Mouse (Mus musculus): ENCODE results near the gene Slc35g3. TPM values are rescaled to one million over a fixed set of nuclear protein-coding genes. Genes with fewer than 3 reads are reported as not detected.
A peak's percentile ranks its signal among the peaks of the same experiment; 100 is the strongest.
"Not testable (repeated sequence)": the region's sequence is repeated elsewhere in the genome, so short reads cannot be mapped to it uniquely, and the experiment has no call there.

Gene Slc35g3
- total RNA-seq, 2 experiments from 2014 or later = not detected

DNA sequence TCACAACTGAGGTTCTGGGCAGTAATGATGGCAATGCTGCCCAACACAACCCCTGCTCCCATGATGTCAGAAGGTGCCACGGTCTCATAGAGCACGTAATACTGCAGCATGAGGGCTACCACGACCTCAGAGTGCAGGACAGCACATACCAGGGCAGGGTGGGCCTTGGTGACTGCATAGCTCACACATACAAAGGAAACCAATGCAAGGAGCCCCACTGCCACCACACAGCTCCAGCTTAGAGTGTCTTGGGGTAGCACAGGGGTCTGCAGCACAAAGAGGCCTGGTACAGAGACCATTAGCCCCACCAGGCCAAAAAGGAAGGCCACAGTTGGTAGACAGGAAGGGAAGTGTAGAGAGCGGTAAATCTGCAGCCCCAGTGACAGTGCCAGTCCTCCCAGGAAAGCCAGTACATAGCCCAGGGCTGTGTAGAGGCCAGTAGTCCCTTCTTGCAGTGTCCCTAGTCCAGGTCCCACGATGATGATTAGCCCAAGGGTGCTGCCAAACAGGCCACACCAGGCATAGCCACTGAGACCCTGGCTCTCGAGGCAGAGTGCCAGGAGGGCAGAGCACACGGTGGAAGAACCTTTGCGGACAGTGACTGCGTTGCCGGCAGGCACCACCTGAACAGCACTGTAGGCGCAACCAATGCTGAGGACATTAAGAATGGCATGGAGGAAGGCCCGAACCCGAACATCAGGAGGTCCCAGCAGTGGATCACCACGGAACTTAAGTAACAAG lies 1.4 kb downstream of the Slc35g3 start:
- intact Hi-C loops (cut with DNase I) = no loop called here
- DNase-seq (ENCODE audit: extremely low spot score in 1 of 2, low spot score in 2 of 2) = peak in 1 of 2 experiments; percentile 43

DNA sequence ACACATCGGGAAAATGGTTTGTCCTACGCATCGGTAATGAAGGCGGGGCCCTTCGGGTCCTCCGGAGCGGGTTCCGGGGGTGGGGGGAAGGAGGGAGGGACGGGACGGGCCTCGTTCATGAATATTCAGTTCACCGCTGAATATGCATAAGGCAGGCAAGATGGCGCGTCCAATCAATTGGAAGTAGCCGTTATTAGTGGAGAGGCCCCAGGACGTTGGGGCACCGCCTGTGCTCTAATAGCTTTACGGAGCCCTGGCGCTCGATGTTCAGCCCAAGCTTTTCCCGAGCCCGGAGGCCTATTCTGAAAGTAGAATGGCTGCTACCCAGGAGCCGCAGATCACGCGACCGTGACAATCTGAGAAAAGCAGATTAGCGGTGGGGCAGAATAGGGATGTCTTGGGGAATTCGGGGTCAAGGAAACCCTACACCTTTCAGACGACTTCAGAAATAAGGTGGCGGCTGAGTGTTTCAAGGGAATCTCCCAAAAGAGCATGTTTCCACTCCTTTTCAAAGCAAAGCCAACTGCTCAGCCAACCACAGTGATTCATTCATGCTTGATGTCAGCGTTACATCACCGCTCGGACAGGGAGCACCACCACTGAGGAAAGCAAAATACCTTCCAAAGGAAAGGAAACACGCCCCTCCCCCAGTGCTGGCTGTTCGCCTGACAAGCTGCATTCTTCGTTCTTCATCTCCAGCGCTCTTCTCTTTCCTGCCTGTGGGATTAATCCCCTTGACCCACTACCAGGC lies 2.6 kb downstream of the Slc35g3 start:
- DNase-seq (ENCODE audit: extremely low spot score in 1 of 2, low spot score in 2 of 2) = peak; percentile 87 to 91
- intact Hi-C loops (cut with DNase I) = loop anchor here (2.0 to 5.0 kb wide), 2 partner anchors 44 to 78 kb away; partner anchors contain the start of genes Nlgn2 and Tmem256

GRCm38 (mm10) chr11:69758478-69758970 lies 3.2 kb downstream of the Slc35g3 start, which contains the start of gene Polr2a:
Polr2a (minus strand) TSS chr11:69758637.
- intact Hi-C loops (cut with DNase I) = loop anchor here (2.0 to 5.0 kb wide), 2 partner anchors 44 to 79 kb away; partner anchors contain the start of genes Nlgn2 and Tmem256
- DNase-seq (ENCODE audit: extremely low spot score in 1 of 2, low spot score in 2 of 2) = peak; percentile 97 to 98

GRCm38 (mm10) chr11:69758090-69758456 lies 3.7 kb downstream of the Slc35g3 start:
- intact Hi-C loops (cut with DNase I) = loop anchor here (2.0 to 5.0 kb wide), 2 partner anchors 45 to 79 kb away; partner anchors contain the start of genes Nlgn2 and Tmem256
- DNase-seq (ENCODE audit: extremely low spot score in 1 of 2, low spot score in 2 of 2) = peak; percentile 95 to 97

GRCm38 (mm10) chr11:69757303-69758089 lies 4.3 kb downstream of the Slc35g3 start:
- no peak for DNase-seq (ENCODE audit: extremely low spot score in 1 of 2, low spot score in 2 of 2)
- intact Hi-C loops (cut with DNase I) = loop anchor here (2.0 to 5.0 kb wide), 2 partner anchors 45 to 80 kb away; partner anchors contain the start of genes Nlgn2 and Tmem256

DNA sequence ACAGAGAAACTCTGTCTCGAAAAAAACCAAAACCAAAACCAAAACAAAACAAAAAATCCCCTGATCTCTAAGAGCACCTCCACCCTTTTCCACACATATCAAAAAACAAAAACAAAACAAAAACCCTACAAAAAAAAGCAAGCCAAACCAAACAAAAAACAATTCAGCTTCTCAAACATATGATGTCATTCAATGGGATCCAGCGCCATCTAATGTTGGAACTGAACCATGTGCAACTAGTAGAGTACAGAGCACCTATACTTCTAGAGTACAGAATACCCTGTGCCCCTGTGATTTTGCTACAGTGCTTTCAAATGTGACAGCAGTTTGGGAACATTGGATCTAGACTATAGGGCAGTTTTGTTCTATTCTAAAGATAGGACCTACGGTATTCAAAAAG lies 7.1 kb downstream of the Slc35g3 start:
- intact Hi-C loops (cut with DNase I) = loop anchor here (2.0 to 5.0 kb wide), 2 partner anchors 72 to 83 kb away; partner anchors contain the start of genes Nlgn2, Senp3 and Tmem256

DNA sequence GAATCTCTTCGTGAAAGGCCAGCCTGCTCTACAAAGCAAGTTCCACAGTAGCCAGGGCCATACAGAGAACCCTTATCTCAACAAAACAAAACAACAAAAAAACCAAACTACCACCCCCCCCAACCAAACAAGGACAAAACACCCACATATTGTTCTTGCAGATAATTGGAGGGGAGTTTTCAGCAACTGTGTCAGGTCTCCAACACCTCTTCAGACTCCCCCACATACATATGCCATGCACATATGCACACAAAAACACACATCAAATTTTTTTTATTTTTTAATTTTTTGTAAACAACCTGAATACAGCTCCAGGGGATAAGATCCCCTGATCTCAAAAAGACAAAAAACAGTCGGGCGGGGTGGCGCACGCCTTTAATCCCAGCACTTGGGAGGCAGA lies 7.5 kb downstream of the Slc35g3 start:
- no peak for DNase-seq (ENCODE audit: extremely low spot score in 1 of 2, low spot score in 2 of 2)

More for the DNA sequence above, 7.1 kb downstream of the Slc35g3 start:
- no peak for DNase-seq (ENCODE audit: extremely low spot score in 1 of 2, low spot score in 2 of 2)

GRCm38 (mm10) chr11:69752686-69753085 lies 9.1 kb downstream of the Slc35g3 start:
- intact Hi-C loops (cut with DNase I) = no loop called here
- no peak for DNase-seq (ENCODE audit: extremely low spot score in 1 of 2, low spot score in 2 of 2)

More for the DNA sequence above, 7.5 kb downstream of the Slc35g3 start:
- intact Hi-C loops (cut with DNase I) = loop anchor here (2.0 kb wide), 1 partner anchor 71 kb away; the partner anchor contains the start of gene Senp3

GRCm38 (mm10) chr11:69751635-69752034 lies 10.1 kb downstream of the Slc35g3 start:
- intact Hi-C loops (cut with DNase I) = no loop called here
- no peak for DNase-seq (ENCODE audit: extremely low spot score in 1 of 2, low spot score in 2 of 2)

DNA sequence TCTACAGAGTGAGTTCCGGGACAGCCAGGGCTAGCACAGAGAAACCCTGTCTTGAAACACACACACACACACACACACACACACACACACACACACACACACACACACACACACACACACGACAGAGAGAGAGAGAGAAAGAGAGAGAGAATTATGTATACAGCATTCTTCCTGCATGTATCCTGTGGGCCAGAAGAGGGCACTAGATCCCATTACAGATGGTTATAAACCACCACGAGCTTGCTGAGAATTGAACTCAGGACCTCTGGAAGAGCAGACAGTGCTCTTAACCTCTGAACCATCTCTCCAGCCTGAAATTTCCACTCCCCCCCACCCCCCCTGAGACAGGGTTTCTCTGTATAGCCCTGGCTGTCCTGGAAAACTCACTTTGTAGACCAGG lies 30.4 kb downstream of the Slc35g3 start:
- intact Hi-C loops (cut with DNase I); DNase-seq (ENCODE audit: extremely low spot score in 1 of 2, low spot score in 2 of 2): not testable (repeated sequence)

GRCm38 (mm10) chr11:69729063-69729462 lies 32.7 kb downstream of the Slc35g3 start:
- peak in 1 of 2 experiments; percentile 54 for DNase-seq (ENCODE audit: extremely low spot score in 1 of 2, low spot score in 2 of 2)
- intact Hi-C loops (cut with DNase I) = no loop called here

DNA sequence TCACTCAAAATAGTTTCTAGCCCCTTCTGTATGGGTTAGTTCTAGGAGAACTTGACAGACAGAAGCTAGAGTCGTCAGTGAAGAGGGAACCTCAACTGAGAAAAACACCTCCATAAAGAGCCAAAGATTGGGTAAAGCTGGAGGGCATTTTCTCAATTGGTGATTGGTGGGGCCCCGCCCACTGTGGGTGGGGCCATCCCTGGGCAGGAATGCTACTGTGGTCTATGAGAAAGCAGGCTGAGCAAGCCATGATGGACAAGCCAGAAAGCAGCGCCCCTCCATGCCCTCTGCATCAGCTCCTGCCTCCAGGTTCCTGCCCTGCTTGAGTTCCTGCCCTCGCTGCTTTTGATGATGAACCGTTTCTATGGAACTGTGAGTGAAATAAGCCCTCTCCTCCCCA lies 35.8 kb downstream of the Slc35g3 start:
- DNase-seq (ENCODE audit: extremely low spot score in 1 of 2, low spot score in 2 of 2) = no peak
- intact Hi-C loops (cut with DNase I) = no loop called here

GRCm38 (mm10) chr11:69723074-69723473 lies 38.7 kb downstream of the Slc35g3 start:
- intact Hi-C loops (cut with DNase I) = no loop called here
- DNase-seq (ENCODE audit: extremely low spot score in 1 of 2, low spot score in 2 of 2) = no peak

DNA sequence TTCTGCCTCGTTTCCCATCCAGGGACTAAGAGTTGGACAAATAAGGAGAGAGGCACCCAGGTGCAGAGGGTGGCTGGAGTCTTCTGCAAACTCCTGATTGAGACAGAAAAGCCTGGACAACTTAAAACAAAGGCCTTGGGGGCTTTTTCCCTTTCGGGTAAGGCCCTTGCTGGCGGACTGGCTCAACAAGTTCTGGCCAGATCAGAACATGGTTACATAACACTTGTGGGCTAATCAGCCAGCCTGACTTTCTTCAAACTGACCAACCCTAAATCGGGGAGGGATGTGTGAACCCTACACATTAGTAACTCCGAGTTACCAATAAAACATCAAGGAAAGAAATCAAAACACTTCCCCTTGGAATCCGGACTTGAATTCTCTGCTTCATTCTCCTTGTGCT lies 40.9 kb downstream of the Slc35g3 start:
- DNase-seq (ENCODE audit: extremely low spot score in 1 of 2, low spot score in 2 of 2) = no peak
- intact Hi-C loops (cut with DNase I) = no loop called here

DNA sequence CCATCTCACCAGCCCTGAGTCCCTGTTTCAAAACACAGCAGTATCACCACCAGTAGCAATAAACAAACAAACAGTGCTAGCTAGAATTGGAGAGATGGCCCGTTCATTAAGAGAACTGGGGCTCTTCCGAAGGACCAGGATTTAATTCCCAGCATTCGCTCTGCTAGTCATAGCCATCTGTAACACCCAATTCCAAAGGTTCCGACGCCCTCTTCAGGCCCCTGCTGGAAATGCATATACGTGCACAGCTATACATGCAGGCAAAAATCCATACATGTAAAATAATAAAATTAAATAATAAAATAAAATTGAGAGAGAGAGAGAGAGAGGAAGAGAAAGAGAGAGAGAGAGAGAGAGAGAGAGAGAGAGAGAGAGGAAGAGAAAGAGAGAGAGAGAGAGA lies 42.3 kb downstream of the Slc35g3 start:
- intact Hi-C loops (cut with DNase I) = loop anchor here (5.0 kb wide), 1 partner anchor 37 kb away; the partner anchor contains the start of gene Senp3
- DNase-seq (ENCODE audit: extremely low spot score in 1 of 2, low spot score in 2 of 2) = no peak

- no peak for DNase-seq (ENCODE audit: extremely low spot score in 1 of 2, low spot score in 2 of 2)
Observed at GRCm38 (mm10) chr11:69718661-69719060, 43.1 kb downstream of the Slc35g3 start.

GRCm38 (mm10) chr11:69716953-69717352 lies 44.8 kb downstream of the Slc35g3 start:
- no peak for DNase-seq (ENCODE audit: extremely low spot score in 1 of 2, low spot score in 2 of 2)
- intact Hi-C loops (cut with DNase I) = loop anchor here (5.0 kb wide), 1 partner anchor 35 kb away; the partner anchor contains the start of gene Senp3

More at GRCm38 (mm10) chr11:69718661-69719060, 43.1 kb downstream of the Slc35g3 start:
- intact Hi-C loops (cut with DNase I) = loop anchor here (5.0 kb wide), 1 partner anchor 36 kb away; the partner anchor contains the start of gene Senp3

DNA sequence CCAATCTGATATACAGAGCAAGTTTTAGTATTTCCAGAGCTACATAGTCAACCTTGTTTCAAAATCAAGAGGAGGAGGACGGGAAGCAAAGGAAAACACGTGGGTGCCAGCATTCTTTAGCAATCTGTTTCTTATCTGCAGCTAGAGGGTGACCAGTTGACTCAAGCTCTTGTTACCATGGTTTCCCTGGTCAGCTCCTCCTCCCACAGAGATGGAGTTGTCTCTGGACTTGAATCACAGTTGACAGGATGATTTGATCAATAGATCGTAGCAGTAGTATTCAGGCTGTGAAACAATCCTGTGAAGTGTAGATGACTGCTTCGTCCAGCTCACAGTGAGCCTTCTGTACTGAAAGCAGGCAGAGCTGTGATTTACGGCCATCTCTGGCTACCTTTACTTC lies 45.8 kb downstream of the Slc35g3 start:
- peak in 1 of 2 experiments; percentile 16 for DNase-seq (ENCODE audit: extremely low spot score in 1 of 2, low spot score in 2 of 2)
- intact Hi-C loops (cut with DNase I) = loop anchor here (5.0 kb wide), 1 partner anchor 34 kb away; the partner anchor contains the start of gene Senp3
